ENCODE assay signal across 11 mouse cellular contexts in the genomic region with DNA sequence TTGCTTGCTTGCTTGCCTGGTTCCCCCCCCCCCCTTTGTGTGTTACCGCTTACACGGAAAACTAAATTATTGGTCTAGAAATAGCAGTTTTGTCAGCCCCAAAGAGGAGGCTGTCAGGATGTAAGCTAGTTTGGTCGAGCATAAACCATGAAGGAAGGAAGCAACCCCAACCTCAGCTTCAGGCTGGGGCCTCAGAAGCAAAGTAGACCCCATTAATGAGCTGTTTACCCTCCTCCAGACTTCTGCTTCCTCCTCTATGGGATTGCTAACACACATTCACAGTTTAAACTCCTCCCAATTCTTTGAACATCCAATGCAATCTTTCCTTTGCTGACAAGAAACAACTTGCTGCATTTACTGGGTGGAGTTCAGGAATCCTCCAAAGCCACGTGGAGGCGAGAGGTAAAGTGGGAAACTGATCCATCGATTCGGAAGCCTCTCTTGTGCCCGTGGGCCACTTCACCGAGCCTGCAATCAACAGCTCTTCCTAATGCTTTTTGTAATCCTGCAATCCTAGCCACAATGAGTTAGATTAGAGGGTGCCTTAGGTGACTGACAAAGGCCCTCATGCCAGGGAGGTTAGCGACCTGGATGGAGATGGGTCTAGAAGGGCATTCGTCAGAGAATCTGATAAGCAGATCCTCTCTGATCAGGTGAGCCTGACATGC. TPM values are rescaled to one million over a fixed set of nuclear protein-coding genes. Genes with fewer than 3 reads are reported as not detected.
DNase-seq lines count a peak whose midpoint lies in the region; ATAC-seq lines count a peak whose summit lies in the region.
"Had no signal": no experiment of that assay in that cellular context is flagged by ENCODE, and none has a peak within 500 bp of the region (broad histone marks: within the 10 kb centered on the region; RNA-seq: fewer than 3 reads in every experiment).

No protein-coding gene starts in this region.

- peak; percentile 1 for DNase-seq in cerebellum, adult 9-11 months
- DNase-seq in cerebellum, adult 8-10 months: no peak
- peak; percentile 12 for DNase-seq in testis, postnatal 10 days (ENCODE audit: low spot score)
- DNase-seq in testis, postnatal 14 days (ENCODE audit: low spot score): no peak
- no peak for DNase-seq in kidney, postnatal 25 days
- DNase-seq: cerebellum, adult 11 months; gastrocnemius, postnatal 36 days had no signal

- peak; percentile 34; the same call in 1 of the 2 replicates for ATAC-seq in erythroblast, adult 5-6 weeks (replicated peaks; ENCODE audit: low FRiP score, poor library complexity, severe bottlenecking)
- ATAC-seq in megakaryocyte progenitor cell, adult 5-6 weeks (replicated peaks; ENCODE audit: poor library complexity): peak; percentile 18; the same call in 1 of the 2 replicates
- ATAC-seq: forebrain, embryonic 14.5 days; intestine, embryonic 15.5 days had no signal

RNA-seq across cellular contexts. Expression of gene Sccpdh, which starts 35.1 kb away (rescaled TPM):
- 9.4 TPM in 1 of 2 replicates, not detected in the other for total RNA-seq in erythroblast, adult 5-6 weeks (2015; ENCODE audit: low replicate concordance)
- total RNA-seq in erythroblast, adult 5-6 weeks (2017; ENCODE audit: low replicate concordance): 1.4 and 7.4 TPM in 2 replicates
- total RNA-seq in megakaryocyte progenitor cell, adult 5-6 weeks (2015): 18.6 and 26.6 TPM in 2 replicates
- 42.4 and 43.7 TPM in 2 replicates for total RNA-seq in megakaryocyte progenitor cell, adult 5-6 weeks (2017)

Comparison
In these comparisons a context has a peak if more than half of its experiments do, and no peak if none do; other contexts are left out.
1. DNase-seq: peak in cerebellum, adult 9-11 months (single experiment) and testis, postnatal 10 days (single experiment); none in cerebellum, adult 8-10 months (single experiment), testis, postnatal 14 days (single experiment) and kidney, postnatal 25 days (0 of 2).